Mouse (Mus musculus) stomach, embryonic 14.5 days (tissue): ENCODE results near the gene Pla2g4b. TPM values are rescaled to one million over a fixed set of nuclear protein-coding genes. Genes with fewer than 3 reads are reported as not detected.

Experiments used
- ATAC-seq: fragments of 200-750 bp; cut with Nextera tagmentation; 2 replicates; pipeline ENCODE4 v1.8.0; 2017; ENCODE audit warnings: low read depth, moderate TSS enrichment; ENCODE audit not compliant: insufficient number of reproducible peaks, insufficient read depth, low FRiP score
- H3K27ac ChIP-seq: fragments of 300-500 bp; sonication (generic); 2 replicates; pipeline ENCODE4 v1.5.1; 2014; ENCODE audit warnings: mild to moderate bottlenecking, low read length, moderate library complexity, mixed read lengths
- H3K27me3 ChIP-seq: fragments of 300-500 bp; sonication (generic); 2 replicates; pipeline ENCODE4 v1.6.1; 2014; ENCODE audit warnings: low read length, control low read depth, mixed read lengths; ENCODE audit not compliant: control insufficient read depth, insufficient read depth
- H3K36me3 ChIP-seq: fragments of 300-500 bp; sonication (generic); 2 replicates; pipeline ENCODE4 v1.6.1; 2014; ENCODE audit warnings: mild to moderate bottlenecking, control low read depth, low read length, moderate library complexity, mixed read lengths; ENCODE audit not compliant: control insufficient read depth, insufficient read depth
- H3K4me1 ChIP-seq: fragments of 300-500 bp; sonication (generic); 2 replicates; pipeline ENCODE4 v1.6.1; 2014; ENCODE audit warnings: low read length, control low read depth, mixed read lengths; ENCODE audit not compliant: control insufficient read depth, insufficient read depth
- H3K4me2 ChIP-seq: fragments of 300-500 bp; sonication (generic); replicated peaks from 2 replicates; pipeline ENCODE4 v1.6.1; 2014; ENCODE audit warnings: low read depth, low read length, control low read depth
- H3K4me3 ChIP-seq: fragments of 300-500 bp; sonication (generic); 2 replicates; pipeline ENCODE4 v1.5.1; 2014; ENCODE audit warnings: low read depth, low read length, control low read depth
- H3K9ac ChIP-seq: fragments of 300-500 bp; sonication (generic); replicated peaks from 2 replicates; pipeline ENCODE4 v1.6.1; 2014; ENCODE audit warnings: low read depth, mild to moderate bottlenecking, control low read depth, low read length, moderate library complexity, mixed read lengths
- H3K9me3 ChIP-seq: fragments of 300-500 bp; sonication (generic); 2 replicates; pipeline ENCODE4 v1.6.1; 2016; ENCODE audit warnings: low read depth, low read length, control low read depth; ENCODE audit not compliant: control insufficient read depth
- WGBS: fragments of 180-500 bp; shearing (Covaris S2); extraction: QIAGEN DNeasy Blood & Tissue Kit; methylation state at CpG from one replicate; pipeline ENCODE4 v1.1.7; 2014; 5-methylcytosine and 5-hydroxymethylcytosine counted together
- polyA plus RNA-seq: library from polyadenylated mRNA; unstranded; fragments of >200 nt; fragmentation: Nextera tagmentation; extraction: Ambion mirVana; gene quantifications from 2 replicates; pipeline ENCODE4 v1.2.1, GENCODE M21; 2014

The Pla2g4b gene
- polyA plus RNA-seq, 1 experiment from 2014 or later: 1.6 TPM

DNA sequence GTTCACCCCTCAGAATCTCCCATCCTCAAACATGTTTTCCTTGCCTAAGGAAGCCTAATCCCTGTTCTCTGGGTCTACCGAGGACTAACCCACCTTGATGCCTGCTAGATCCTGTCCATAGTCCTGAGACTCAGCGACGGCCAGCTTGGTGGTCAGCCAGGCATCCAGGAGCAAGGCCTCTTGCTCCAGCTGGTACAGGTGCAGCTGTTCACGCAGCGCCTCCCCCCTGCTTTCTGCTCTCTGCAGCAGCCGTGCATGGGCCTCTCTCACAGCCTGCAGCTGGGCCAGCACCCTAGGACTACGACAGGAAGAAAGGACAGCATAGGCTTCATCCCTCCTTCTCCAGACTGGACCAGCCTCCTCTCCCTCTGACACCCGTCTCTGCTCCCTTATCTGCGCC, 15.0 kb downstream of the Pla2g4b start:
- Histone ChIP-seq H3K4me2 (no peak overlapping the region), H3K36me3 (no peaks in the 10 kb centered on the region), H3K27me3 (no peaks in the 10 kb centered on the region), H3K27ac (no peak overlapping the region), H3K9me3 (no peaks in the 10 kb centered on the region), H3K4me1 (peaks cover 12% of the 10 kb centered on the region; the same call in 1 of the 2 replicates), H3K4me3 (no peak overlapping the region), H3K9ac (no peak overlapping the region)
- 75% methylated on average over 9 of the region's 9 CpGs for WGBS
- no peak for ATAC-seq

DNA sequence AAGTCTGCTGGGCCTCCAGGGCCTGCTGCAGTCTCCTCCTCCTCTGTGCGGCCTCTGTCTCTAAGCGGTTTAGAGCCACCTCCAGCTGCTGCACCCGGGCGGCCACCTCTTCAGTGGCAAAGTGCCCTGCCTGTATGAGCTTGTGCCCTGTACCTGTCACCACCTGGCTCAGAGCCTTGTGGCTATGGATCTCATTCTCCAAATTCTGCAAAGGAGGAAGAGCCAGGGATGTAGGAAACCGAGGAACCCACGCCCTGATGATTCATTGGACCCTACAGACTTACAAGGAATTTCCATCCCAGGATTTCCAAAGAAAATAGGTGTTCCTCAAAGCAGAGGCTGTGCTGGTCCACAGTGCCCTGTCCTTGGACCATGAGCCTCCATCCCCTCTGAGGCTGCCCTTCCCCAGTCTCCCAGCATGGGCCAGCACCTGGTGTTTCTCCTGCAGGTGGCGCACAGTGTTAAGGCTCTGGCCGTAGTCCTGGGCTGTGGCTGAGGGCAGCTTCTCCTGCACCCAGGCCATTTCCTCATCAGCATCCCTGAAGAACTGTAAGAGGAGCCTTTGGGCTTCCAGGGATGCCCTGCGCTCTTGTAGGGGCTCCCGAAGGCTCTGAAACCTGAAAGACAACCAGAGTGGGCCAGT, 16.5 kb downstream of the Pla2g4b start:
- Histone ChIP-seq H3K4me2 (no peak overlapping the region), H3K4me3 (no peak overlapping the region), H3K27ac (no peak overlapping the region), H3K9me3 (no peaks in the 10 kb centered on the region), H3K36me3 (no peaks in the 10 kb centered on the region), H3K4me1 (peaks cover 9% of the 10 kb centered on the region; the same call in 1 of the 2 replicates), H3K27me3 (no peaks in the 10 kb centered on the region), H3K9ac (no peak overlapping the region)
- no peak for ATAC-seq
- 65% methylated on average over 10 of the region's 10 CpGs for WGBS

DNA sequence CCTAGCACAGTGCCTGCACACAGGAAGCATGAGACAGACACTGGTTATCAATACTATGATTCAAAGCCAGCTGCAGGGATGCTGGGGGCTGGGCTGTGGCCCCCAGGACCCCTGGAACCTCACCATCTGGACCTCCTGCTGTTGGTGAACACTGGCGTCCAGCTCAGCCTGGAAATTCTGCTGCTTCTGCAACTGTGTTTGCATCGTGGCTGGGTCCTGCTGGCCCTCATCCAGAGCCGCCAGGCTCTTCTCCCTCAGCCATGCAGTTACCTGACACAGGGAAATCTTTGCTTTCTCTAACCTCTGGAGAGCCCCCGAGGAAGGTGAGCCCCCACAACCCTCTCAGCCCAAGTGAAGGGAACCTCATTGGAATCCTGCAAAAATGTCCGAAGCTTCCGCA, 18.2 kb downstream of the Pla2g4b start:
- no peak for ATAC-seq
- Histone ChIP-seq H3K4me1 (peaks cover 5% of the 10 kb centered on the region; the same call in 1 of the 2 replicates), H3K4me3 (no peak overlapping the region), H3K4me2 (no peak overlapping the region), H3K27ac (no peak overlapping the region), H3K9ac (no peak overlapping the region), H3K36me3 (no peaks in the 10 kb centered on the region), H3K9me3 (no peaks in the 10 kb centered on the region), H3K27me3 (no peaks in the 10 kb centered on the region)
- WGBS: 58% methylated on average over 6 of the region's 6 CpGs

- H3K4me1 ChIP-seq: no peaks in the 10 kb centered on the region
- no peak overlapping the region for H3K9ac ChIP-seq
- H3K27ac ChIP-seq: no peak overlapping the region
- H3K27me3 ChIP-seq: no peaks in the 10 kb centered on the region
- ATAC-seq: no peak
- no peaks in the 10 kb centered on the region for H3K9me3 ChIP-seq
- no peak overlapping the region for H3K4me3 ChIP-seq
- no peak overlapping the region for H3K4me2 ChIP-seq
- 87% methylated on average over 12 of the region's 12 CpGs for WGBS
- no peaks in the 10 kb centered on the region for H3K36me3 ChIP-seq
These were observed 21.7 kb downstream of the Pla2g4b start for GRCm38 (mm10) chr2:120054771-120055552.

DNA sequence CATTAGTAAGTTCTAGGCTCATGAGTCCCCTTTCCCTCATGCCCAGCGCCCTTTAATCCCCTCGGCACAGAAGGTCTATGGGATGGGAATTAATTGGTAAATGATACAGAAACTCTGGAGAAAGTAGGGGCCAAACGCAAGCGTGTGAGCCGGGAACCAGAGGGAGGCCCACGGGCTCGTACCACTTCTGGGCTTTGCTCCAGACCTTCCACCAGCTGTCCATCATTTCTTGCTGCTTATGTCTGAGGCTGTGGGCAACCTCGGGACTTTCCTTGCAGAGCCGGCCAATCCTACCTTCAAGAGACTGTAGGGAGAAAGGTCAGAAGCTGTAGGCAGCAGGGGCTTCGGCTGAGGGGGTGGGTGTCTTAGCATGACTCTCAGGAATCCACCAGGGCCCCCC, 22.7 kb downstream of the Pla2g4b start:
- Histone ChIP-seq H3K9ac (no peak overlapping the region), H3K4me1 (no peaks in the 10 kb centered on the region), H3K27ac (no peak overlapping the region), H3K9me3 (no peaks in the 10 kb centered on the region), H3K4me3 (no peak overlapping the region), H3K36me3 (no peaks in the 10 kb centered on the region), H3K4me2 (no peak overlapping the region), H3K27me3 (no peaks in the 10 kb centered on the region)
- ATAC-seq: no peak
- 80% methylated on average over 10 of the region's 10 CpGs for WGBS

- Histone ChIP-seq H3K4me1 (no peaks in the 10 kb centered on the region), H3K27ac (no peak overlapping the region), H3K9me3 (no peaks in the 10 kb centered on the region), H3K27me3 (no peaks in the 10 kb centered on the region), H3K4me2 (no peak overlapping the region), H3K4me3 (no peak overlapping the region), H3K9ac (no peak overlapping the region), H3K36me3 (no peaks in the 10 kb centered on the region)
- no peak for ATAC-seq
- 89% methylated on average over 4 of the region's 4 CpGs for WGBS
These were observed 25.6 kb downstream of the Pla2g4b start for GRCm38 (mm10) chr2:120058818-120059217.

DNA sequence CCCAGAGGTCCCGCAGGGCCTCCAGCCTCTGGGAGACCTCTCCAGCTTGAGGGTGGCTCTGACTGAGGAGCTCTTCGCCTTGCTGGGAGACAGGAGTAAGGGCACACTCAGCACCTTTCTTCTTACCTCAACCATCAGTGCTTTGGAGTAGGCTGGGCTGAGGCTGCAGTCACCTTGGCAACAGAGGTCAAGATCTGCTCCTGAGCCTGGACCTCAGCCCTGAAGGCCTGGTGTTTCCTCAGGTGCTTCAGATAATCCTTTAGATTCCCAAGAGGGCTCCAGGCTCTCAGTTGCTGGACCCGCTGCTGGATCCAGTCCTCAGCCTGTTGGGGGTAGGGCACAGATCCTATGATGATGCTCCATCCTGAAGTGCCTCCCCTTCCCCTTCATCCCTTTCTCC, 26.2 kb downstream of the Pla2g4b start:
- Histone ChIP-seq H3K4me3 (no peak overlapping the region), H3K27ac (no peak overlapping the region), H3K27me3 (no peaks in the 10 kb centered on the region), H3K9me3 (no peaks in the 10 kb centered on the region), H3K9ac (no peak overlapping the region), H3K36me3 (no peaks in the 10 kb centered on the region), H3K4me2 (no peak overlapping the region), H3K4me1 (no peaks in the 10 kb centered on the region)
- no peak for ATAC-seq
- 83% methylated on average over 3 of the region's 3 CpGs for WGBS

GRCm38 (mm10) chr2:120060190-120060589, 27.0 kb downstream of the Pla2g4b start:
- peak; percentile 35; the same call in 1 of the 2 replicates for ATAC-seq

More at GRCm38 (mm10) chr2:120060190-120060589, 27.0 kb downstream of the Pla2g4b start:
- Histone ChIP-seq H3K4me1 (no peaks in the 10 kb centered on the region), H3K27me3 (no peaks in the 10 kb centered on the region), H3K9me3 (no peaks in the 10 kb centered on the region), H3K4me2 (no peak overlapping the region), H3K27ac (no peak overlapping the region), H3K9ac (no peak overlapping the region), H3K36me3 (no peaks in the 10 kb centered on the region), H3K4me3 (no peak overlapping the region)
- WGBS: 60% methylated on average over 6 of the region's 6 CpGs
